Mouse (Mus musculus): ENCODE data around the gene Trim67.

The Trim67 gene

DNA sequence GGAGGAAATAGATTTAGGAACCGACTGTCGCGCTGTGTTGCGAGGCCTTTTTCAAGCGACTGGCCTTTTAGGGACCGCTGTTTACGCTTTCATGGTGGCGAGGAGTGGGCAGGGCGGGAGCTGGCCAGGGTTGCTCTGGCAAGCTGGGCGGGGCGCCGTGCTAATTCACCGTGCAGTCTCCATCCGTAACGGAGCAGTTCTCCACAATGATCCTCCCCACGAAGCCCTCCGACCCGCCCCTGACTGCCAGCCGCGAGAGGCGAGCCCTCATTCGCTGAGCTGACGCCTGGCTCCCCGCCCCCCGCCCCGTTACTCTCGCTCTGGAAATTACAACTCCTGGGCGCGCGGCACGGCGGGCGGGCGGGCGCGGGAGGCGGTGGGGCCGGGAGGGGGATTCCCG is at the start of gene Trim67:
TSS of gene Trim67 (plus strand) at position 385 of the 400 bp plus-strand sequence.
- DNase-seq (ENCODE audit: low spot score in 2 of 2): peak; percentile 22 to 52

- DNase-seq (ENCODE audit: low spot score in 2 of 2): no peak
These were observed 46.2 kb upstream of the Trim67 start for GRCm38 (mm10) chr8:124746661-124747060.

DNA sequence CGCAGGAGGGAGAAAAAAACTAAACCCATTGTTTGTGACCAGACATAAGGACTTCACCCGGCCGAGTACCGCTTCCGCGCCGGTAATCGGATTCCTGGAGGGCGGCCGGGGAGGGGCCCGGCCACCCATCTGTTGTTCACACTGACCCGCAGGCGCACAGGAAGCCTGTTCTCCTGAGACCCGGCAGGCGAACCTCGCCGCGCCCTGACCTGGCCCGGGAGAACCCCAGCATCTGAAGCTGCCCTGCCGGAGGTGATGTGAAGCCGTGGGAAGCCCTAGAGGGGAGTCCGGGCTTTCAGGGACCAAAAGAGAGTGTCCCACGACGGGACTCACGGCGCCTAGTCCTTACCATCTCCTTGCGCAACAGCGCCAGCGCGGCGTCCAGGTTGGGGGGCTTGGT is 41.7 kb upstream of the Trim67 start:
- no peak for DNase-seq (ENCODE audit: low spot score in 2 of 2)

- no peak for DNase-seq (ENCODE audit: low spot score in 2 of 2)
These were observed 41.2 kb upstream of the Trim67 start, which contains the start of gene Fam89a for GRCm38 (mm10) chr8:124751709-124752173. Fam89a (minus strand) TSS chr8:124751832.

DNA sequence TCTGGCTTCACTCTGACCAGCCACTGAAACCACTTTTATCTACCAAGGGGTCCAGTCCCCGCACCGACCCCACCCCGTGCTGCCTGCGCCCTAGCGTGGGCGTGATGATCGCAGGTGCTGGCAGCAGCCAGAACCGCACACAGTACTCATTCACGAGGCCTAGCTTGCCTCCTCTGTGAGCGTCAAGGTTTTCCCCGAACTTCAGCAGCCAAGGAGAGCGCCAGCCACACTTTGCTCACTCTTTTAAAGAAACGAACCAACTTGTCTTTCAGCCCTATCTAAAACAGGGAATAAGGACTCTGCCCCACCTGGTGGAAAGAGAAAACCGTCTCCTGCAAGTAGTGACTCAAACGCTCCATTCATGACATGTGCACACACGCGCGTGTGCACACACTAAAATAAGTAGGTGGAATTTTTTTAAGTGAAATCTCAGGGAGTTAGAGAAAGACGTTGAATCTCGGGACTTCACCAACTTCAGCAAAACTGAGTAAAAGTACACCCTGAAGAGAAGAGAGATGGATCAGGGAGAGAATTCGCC is 40.5 kb upstream of the Trim67 start:
- DNase-seq (ENCODE audit: low spot score in 2 of 2): no peak

DNA sequence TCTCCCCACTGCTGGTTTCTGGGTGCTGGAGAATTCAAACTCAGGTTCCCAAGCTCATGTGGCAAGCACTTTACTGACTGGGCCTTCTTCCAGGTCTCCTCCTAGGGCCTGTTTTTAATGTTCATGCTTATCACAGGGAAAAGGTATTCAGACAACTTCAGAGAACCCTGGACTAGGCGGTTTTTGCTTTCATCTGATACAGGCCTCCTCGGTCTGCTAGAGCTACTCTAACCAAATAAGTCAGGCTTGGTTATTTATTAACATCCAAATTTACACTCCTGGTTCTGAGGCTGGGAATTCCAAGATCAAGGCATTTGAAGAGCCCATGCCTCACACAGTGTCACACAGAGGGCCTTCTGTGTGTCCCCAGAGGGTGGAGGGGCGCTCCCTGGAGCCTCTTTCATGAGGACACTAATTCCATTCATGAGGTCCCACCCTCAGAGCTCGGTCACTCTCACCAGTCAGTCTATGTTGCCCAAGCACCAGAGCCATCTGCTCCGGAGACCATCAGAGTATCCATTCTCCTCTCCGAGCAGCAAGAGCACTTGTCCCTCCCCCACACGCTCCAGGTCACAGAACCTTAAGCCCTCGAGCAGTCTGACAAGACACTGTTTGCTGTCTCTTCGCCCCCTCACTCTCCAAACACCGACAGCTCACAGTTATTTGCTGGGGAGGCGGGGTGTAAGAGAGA is 38.6 kb upstream of the Trim67 start:
- no peak for DNase-seq (ENCODE audit: low spot score in 2 of 2)

DNA sequence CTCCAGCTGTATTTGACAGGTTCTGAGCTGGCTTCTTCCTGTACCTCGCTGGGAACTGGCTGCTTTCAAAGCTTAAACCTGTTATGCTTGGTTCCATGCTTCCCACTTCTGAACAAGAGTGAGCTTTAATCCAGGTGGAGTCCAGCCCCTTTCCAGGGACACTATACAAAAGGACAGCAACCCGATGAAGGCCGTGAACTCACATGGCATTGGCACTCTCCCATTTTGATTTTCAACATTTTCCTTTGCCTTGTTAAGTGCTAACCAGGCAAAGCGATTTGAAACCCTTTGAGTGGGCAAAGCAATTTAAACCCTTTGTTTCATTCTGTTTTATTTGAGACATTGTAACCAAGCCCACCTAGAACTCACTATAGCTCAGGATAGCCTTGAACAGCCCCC is 38.1 kb upstream of the Trim67 start:
- no peak for DNase-seq (ENCODE audit: low spot score in 2 of 2)

DNA sequence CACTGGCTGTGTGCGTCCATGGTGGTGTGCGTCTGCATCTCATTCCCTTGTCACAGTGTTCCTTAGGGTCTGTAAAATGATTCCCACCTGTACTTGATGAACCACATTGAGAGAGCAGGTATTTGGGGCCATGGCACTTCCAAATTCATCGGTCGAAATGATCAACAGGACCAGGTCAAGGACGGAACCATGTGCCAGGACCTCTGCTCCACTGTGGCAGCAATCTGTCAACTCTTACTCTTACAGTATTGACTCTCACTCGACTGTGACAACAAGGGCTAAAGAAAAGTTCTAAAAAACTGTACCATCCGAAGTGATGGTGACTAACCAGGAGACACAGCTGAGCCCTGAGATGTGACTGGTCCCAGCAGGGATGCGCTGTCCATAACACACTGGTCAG is 37.4 kb upstream of the Trim67 start:
- DNase-seq (ENCODE audit: low spot score in 2 of 2): no peak

DNA sequence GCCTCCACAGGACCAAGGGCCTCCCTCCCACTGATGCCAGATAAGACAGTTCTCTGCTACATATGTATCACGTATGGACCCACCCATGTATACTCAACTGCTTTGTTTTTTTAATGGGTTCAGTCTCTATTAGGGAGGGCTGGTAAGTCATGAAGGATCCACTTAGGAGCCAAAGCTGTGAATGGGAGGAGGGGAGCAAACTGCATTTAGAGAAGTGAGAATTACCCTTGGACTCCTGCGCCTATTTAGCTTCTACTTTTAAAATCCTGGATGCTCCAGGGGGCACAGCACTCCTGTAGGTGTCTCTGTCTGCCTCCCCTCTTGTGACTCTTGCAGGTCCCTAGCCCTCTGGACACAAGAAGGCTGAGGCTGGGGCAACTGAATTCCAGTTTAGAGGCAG is 36.7 kb upstream of the Trim67 start:
- no peak for DNase-seq (ENCODE audit: low spot score in 2 of 2)

GRCm38 (mm10) chr8:124756601-124757000 is 36.3 kb upstream of the Trim67 start:
- DNase-seq (ENCODE audit: low spot score in 2 of 2): no peak

GRCm38 (mm10) chr8:124758544-124758943 is 34.3 kb upstream of the Trim67 start:
- DNase-seq (ENCODE audit: low spot score in 2 of 2): no peak

DNA sequence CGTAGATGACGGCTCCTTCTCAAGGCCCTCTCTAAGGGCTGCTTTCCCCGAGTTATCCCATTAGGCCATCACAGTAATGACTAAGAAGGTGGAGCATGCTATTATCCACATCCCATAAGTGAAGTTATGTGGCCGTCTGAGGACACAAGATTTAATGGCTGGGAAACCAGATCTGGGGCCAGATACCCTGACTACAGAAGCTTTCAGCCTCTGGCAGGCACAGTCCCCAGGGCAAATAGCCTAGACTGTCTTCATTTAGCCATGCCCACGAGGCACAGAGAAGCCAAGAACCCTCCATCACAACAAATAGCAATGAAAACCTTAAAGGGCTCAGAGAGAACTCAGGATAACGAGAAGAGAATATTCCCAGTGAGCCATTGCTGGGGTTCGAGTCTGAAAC is 29.8 kb upstream of the Trim67 start:
- no peak for DNase-seq (ENCODE audit: low spot score in 2 of 2)

GRCm38 (mm10) chr8:124772389-124772788 is 20.5 kb upstream of the Trim67 start:
- DNase-seq (ENCODE audit: low spot score in 2 of 2): no peak

DNA sequence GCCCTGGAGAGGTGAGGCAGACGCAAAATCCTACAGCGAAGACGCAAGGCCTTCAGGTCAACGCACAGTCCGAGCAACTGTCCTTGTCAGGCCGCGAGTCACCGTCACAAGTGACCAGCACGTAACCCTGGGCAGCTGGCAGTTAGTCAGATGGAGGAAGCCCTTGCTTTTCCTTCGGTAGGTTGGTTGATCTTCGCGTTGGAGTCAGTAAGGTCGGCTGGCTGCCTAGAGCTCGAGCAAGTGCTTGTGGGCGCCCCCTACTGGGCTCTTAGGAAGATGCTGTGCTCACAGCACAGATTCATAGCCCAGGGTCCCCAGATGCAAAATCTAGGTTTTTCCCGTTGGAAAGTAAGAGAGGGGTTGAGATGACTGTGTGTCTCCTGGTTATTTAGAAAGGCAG is 17.2 kb upstream of the Trim67 start:
- DNase-seq (ENCODE audit: low spot score in 2 of 2): peak; percentile 72 to 76

DNA sequence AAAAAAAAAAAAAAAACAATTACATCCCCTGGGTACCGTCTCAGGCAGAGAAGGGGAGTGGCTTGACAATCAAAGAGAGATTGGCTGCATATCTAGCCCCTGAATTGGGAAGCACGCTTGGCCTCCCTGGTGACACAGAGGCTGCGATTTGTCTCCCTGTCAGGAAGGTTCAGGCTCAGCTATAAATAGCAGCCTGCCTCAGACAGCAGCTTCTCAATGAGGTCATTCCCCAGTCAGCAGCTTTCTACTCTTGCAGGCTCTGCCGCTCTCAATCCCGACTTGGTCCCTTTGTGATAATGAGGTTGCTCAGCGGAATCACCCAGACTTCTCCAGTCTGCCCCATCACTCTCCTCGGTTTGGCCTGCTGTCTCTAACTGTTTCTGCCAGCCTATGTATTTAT is 12.7 kb upstream of the Trim67 start:
- DNase-seq (ENCODE audit: low spot score in 2 of 2): no peak

DNA sequence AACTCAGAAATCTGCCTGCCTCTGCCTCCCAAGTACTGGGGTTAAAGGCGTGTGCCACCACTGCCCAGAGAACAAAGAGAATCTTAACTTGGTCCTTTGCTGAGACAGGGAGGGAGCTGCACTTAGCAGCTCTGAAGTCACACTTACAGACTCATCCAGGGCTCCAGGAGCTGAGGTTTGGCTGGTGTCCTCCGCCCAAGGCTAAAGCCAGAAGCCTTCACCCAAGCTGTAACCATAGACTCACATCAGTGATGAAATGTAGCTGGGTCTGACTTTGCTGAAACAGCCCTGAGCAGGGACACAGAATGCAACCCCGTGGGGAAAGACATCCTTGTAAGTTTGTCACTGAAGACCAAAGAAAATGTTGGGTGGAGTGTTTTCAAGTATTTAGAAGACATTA is 10.5 kb upstream of the Trim67 start:
- DNase-seq (ENCODE audit: low spot score in 2 of 2): no peak

DNA sequence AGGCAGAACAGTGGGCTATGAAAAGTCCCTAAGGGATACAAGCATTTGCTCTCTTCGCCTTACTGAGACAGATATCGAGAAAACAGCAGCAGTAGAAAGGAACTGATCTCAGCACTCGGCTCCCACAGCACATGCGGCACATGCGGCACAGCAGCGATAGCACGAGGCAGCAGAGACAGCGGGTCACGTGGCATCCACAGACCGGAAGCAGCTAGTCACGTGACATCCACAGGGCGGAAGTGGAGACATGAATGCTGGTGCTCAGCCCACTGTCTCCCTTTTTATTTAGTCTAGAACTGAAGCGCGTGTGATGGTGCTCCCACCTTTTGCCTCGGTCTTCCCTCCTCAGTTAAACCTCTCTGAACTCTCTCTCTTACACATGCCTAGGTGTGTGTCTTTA is 9.7 kb upstream of the Trim67 start:
- no peak for DNase-seq (ENCODE audit: low spot score in 2 of 2)

- DNase-seq (ENCODE audit: low spot score in 2 of 2): peak; percentile 64 to 85
These were observed 8.3 kb upstream of the Trim67 start for GRCm38 (mm10) chr8:124784613-124785012.

DNA sequence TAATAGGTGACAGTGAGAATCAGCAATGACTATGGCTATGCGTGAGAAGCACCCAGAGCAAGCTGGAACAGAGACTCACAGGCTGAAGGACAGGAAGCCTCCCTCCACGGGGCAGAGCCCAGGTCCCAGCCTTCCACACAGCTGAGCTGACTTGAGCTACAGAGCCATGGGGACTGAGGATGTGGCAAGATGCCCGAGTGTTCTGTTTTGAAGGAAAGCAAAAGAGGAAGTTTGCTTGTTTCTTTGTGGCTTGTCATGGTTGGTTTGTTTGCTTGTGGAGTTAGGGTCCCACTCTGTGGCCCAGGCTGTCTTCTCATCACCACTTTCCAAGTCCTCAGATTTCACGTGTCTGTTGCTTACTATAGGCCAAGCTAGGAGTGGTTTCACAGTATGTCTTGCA is 2.2 kb upstream of the Trim67 start:
- no peak for DNase-seq (ENCODE audit: low spot score in 2 of 2)

DNA sequence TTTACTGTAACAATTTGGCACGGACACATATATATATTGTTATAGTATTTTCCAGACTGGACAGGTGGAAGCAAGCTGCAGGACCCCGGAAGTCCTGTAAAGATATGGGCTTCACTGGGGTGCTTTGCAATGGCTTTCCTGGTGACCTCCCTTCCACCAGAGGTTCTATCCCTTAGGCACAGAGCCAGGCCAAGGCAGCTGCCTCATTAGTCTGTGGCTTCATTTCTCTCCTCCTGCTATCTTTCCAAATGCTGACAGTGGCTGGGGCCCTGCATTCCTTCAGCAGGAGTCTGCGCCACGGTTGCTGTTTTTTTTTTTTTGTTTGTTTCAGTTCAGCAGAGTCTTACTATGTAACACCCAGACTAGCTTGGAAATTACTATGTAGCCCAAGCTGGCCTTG is 1.1 kb upstream of the Trim67 start:
- no peak for DNase-seq (ENCODE audit: low spot score in 2 of 2)

GRCm38 (mm10) chr8:124792186-124792585 is 706 bp upstream of the Trim67 start:
- DNase-seq (ENCODE audit: low spot score in 2 of 2): peak; percentile 45 to 52

DNA sequence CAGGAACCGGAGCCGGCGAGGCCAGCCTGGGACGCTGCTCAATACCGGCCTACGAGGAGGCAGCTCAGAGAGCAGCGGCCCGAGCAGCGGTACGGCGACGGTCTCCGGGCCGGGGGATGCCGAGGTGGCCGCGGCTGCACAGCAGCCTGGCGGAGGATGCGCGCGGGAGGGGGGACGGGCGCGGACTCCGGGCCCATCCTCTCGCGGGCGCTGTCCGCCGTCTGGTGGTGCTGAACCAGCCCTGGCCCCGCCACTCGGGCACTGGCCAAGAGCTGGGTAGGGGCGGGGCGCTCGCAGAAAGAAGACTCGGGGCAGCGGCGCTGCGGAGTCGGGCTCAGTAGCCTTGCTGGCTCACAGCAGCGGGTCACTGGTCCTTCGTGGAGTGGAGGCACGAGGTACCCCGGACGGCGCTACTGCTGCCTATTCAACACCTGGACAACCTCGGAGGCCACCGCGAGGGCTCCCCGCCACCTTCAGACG is 320 bp downstream of the Trim67 start:
- peak; percentile 63 to 71 for DNase-seq (ENCODE audit: low spot score in 2 of 2)

- peak in 1 of 2 experiments; percentile 14 for DNase-seq (ENCODE audit: low spot score in 2 of 2)
These were observed 981 bp downstream of the Trim67 start for GRCm38 (mm10) chr8:124793661-124794485.
